Mouse (Mus musculus) hindbrain, embryonic 13.5 days (tissue): ENCODE data around the gene Atp6v1a. TPM values are rescaled to one million over a fixed set of nuclear protein-coding genes. Genes with fewer than 3 reads are reported as not detected.

Experiments used
- ATAC-seq: fragments of 200-750 bp; cut with Nextera tagmentation; 2 replicates; pipeline ENCODE4 v1.8.0; 2017; ENCODE audit warnings: moderate TSS enrichment; ENCODE audit not compliant: low FRiP score
- H3K27ac ChIP-seq: fragments of 300-500 bp; sonication (generic); 2 replicates; pipeline ENCODE4 v1.5.1; 2015; ENCODE audit warnings: inconsistent platforms, mild to moderate bottlenecking, moderate library complexity
- H3K27me3 ChIP-seq: fragments of 300-500 bp; sonication (generic); 2 replicates; pipeline ENCODE4 v1.6.1; 2015; ENCODE audit warnings: mild to moderate bottlenecking, inconsistent platforms
- H3K36me3 ChIP-seq: fragments of 300-500 bp; sonication (generic); 2 replicates; pipeline ENCODE4 v1.6.1; 2015; ENCODE audit warnings: mild to moderate bottlenecking, inconsistent platforms
- H3K4me1 ChIP-seq: fragments of 300-500 bp; sonication (generic); replicated peaks from 2 replicates; pipeline ENCODE4 v1.6.1; 2015; ENCODE audit warnings: inconsistent platforms
- H3K4me2 ChIP-seq: fragments of 300-500 bp; sonication (generic); 2 replicates; pipeline ENCODE4 v1.6.1; 2015; ENCODE audit warnings: inconsistent platforms, mild to moderate bottlenecking, moderate library complexity
- H3K4me3 ChIP-seq: fragments of 300-500 bp; sonication (generic); 2 replicates; pipeline ENCODE4 v1.5.1; 2015; ENCODE audit warnings: mild to moderate bottlenecking, inconsistent platforms
- H3K9ac ChIP-seq: fragments of 300-500 bp; sonication (generic); 2 replicates; pipeline ENCODE4 v1.6.1; 2015; ENCODE audit warnings: mild to moderate bottlenecking, inconsistent platforms
- H3K9me3 ChIP-seq: fragments of 300-500 bp; sonication (generic); 2 replicates; pipeline ENCODE4 v1.6.1; 2016; ENCODE audit warnings: inconsistent platforms
- whole genome bisulfite sequencing: fragments of 180-500 bp; shearing (Covaris S2); methylation state at CpG from one replicate; pipeline ENCODE4 v1.1.7; 2015; 5-methylcytosine and 5-hydroxymethylcytosine counted together
- polyA plus RNA-seq: library from polyadenylated mRNA; unstranded; fragments of >200 nt; fragmentation: Nextera tagmentation; extraction: Ambion mirVana; gene quantifications from 2 replicates; pipeline ENCODE4 v1.2.1, GENCODE M21; 2015

The Atp6v1a gene
- polyA plus RNA-seq, 1 experiment from 2014 or later: 93.6 TPM

GRCm38 (mm10) chr16:44039112-44039511 is 100.4 kb downstream of the Atp6v1a start:
- H3K27me3 ChIP-seq: no peaks in the 10 kb centered on the region
- H3K4me2 ChIP-seq: no peak overlapping the region
- 0 out of 2 replicates have a peak, but pooled peaks cover 4% of the 10 kb centered on the region for H3K9me3 ChIP-seq
- H3K4me3 ChIP-seq: no peak overlapping the region
- H3K27ac ChIP-seq: no peak overlapping the region
- 78% methylated on average over 4 of the region's 4 CpGs for WGBS
- no peaks in the 10 kb centered on the region for H3K36me3 ChIP-seq
- no peak overlapping the region for H3K9ac ChIP-seq
- no peaks in the 10 kb centered on the region for H3K4me1 ChIP-seq
- ATAC-seq: no peak

Other genes with a start within 250 kb of the Atp6v1a start
- gene Ccdc191, start 249.9 kb downstream of the Atp6v1a start, polyA plus RNA-seq: 10.1 and 12.0 TPM in 2 replicates
- gene Qtrt2, start 212.9 kb downstream of the Atp6v1a start, polyA plus RNA-seq: 20.5 and 22.2 TPM in 2 replicates
- gene Zdhhc23, start 159.9 kb downstream of the Atp6v1a start, polyA plus RNA-seq: 1.7 and 1.8 TPM in 2 replicates
- 2.9 and 3.9 TPM in 2 replicates for gene Gramd1c, start 76.4 kb downstream of the Atp6v1a start, polyA plus RNA-seq
- 60.6 and 65.8 TPM in 2 replicates for gene Naa50, start 125 bp upstream of the Atp6v1a start, polyA plus RNA-seq
- gene Usf3, start 33.5 kb upstream of the Atp6v1a start, polyA plus RNA-seq: 2.6 and 2.9 TPM in 2 replicates
- 3.4 and 3.6 TPM in 2 replicates for gene Sidt1, start 193.5 kb upstream of the Atp6v1a start, polyA plus RNA-seq
- gene Spice1, start 207.4 kb upstream of the Atp6v1a start, polyA plus RNA-seq: 17.1 and 17.7 TPM in 2 replicates